Mouse (Mus musculus) hindbrain, postnatal 0 days (tissue): ENCODE measurements at regions not wholly inside any gene's neighbourhood (a gene's known extent, or its start where the extent isn't known, plus 50 kb on each side); places are given as distances from the start of the nearest gene placed in this dataset.

Source experiments
- ATAC-seq: fragments of 200-750 bp; cut with Nextera tagmentation; 2 replicates; pipeline ENCODE4 v1.8.0; 2017; ENCODE audit warnings: mild to moderate bottlenecking, moderate TSS enrichment, moderate library complexity
- DNase-seq: peaks from one replicate; pipeline ENCODE4 v3.0.0-alpha.2; 2015; ENCODE audit warnings: low spot score
- H3K27ac ChIP-seq: fragments of 300-500 bp; sonication (generic); 2 replicates; pipeline ENCODE4 v1.5.1; 2014; ENCODE audit warnings: mild to moderate bottlenecking
- H3K27me3 ChIP-seq: fragments of 300-500 bp; sonication (generic); 2 replicates; pipeline ENCODE4 v1.6.1; 2014; ENCODE audit warnings: low read length, mixed read lengths; ENCODE audit not compliant: insufficient read depth
- H3K36me3 ChIP-seq: fragments of 300-500 bp; sonication (generic); 2 replicates; pipeline ENCODE4 v1.6.1; 2014; ENCODE audit warnings: low read length, mixed read lengths; ENCODE audit not compliant: insufficient read depth
- H3K4me1 ChIP-seq: fragments of 300-500 bp; sonication (generic); 2 replicates; pipeline ENCODE4 v1.6.1; 2014; ENCODE audit warnings: antibody characterized with exemption, low read length, mixed read lengths; ENCODE audit not compliant: insufficient read depth
- H3K4me2 ChIP-seq: fragments of 300-500 bp; sonication (generic); 2 replicates; pipeline ENCODE4 v1.6.1; 2014; ENCODE audit warnings: low read depth, mild to moderate bottlenecking, low read length, moderate library complexity, mixed read lengths
- H3K4me3 ChIP-seq: fragments of 300-500 bp; sonication (generic); 2 replicates; pipeline ENCODE4 v1.5.1; 2014; ENCODE audit warnings: low read length
- H3K9ac ChIP-seq: fragments of 300-500 bp; sonication (generic); replicated peaks from 2 replicates; pipeline ENCODE4 v1.6.1; 2014; ENCODE audit warnings: mild to moderate bottlenecking, low read length, moderate library complexity, mixed read lengths
- H3K9me3 ChIP-seq: fragments of 300-500 bp; sonication (generic); 2 replicates; pipeline ENCODE4 v1.6.1; 2016; ENCODE audit warnings: low read length, mixed read lengths
- CTCF ChIP-seq: IDR thresholded peaks from 2 replicates; pipeline ENCODE4 v1.5.1; 2016; ENCODE audit warnings: antibody characterized with exemption, control low read depth, low read depth
- WGBS: fragments of 180-500 bp; shearing (Covaris S2); extraction: QIAGEN DNeasy Blood & Tissue Kit; methylation state at CpG from one replicate; pipeline ENCODE4 v1.1.7; 2014; 5-methylcytosine and 5-hydroxymethylcytosine counted together

DNA sequence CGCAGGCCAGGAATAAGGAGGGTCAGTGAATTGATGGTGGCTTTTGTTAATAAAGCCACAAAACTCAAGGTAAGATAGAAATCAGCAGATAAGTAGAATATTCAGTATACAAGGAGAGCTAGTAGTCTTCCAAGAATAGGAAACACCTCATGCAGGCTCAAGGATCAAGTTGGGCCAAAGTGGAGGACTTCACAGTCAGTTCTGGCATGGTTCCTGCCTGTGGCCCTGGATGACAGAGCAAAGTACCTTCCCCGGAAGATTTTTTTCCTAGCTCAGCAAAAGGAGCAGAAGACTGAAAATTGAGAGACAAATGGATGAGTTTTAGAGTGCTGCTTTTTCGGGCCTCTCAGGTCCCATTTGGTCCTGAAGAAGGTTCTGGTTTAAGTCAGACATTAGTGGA lies 420.9 kb upstream of the Htr2a start:
- Histone ChIP-seq H3K9ac (no peak overlapping the region), H3K4me2 (no peak overlapping the region), H3K36me3 (no peaks in the 10 kb centered on the region), H3K9me3 (no peaks in the 10 kb centered on the region), H3K27ac (no peak overlapping the region), H3K4me1 (no peaks in the 10 kb centered on the region), H3K27me3 (no peaks in the 10 kb centered on the region), H3K4me3 (no peak overlapping the region)
- TF ChIP-seq CTCF: no peak
- ATAC-seq: no peak
- no peak for DNase-seq
- 89% methylated on average over 3 of the region's 3 CpGs for WGBS

DNA sequence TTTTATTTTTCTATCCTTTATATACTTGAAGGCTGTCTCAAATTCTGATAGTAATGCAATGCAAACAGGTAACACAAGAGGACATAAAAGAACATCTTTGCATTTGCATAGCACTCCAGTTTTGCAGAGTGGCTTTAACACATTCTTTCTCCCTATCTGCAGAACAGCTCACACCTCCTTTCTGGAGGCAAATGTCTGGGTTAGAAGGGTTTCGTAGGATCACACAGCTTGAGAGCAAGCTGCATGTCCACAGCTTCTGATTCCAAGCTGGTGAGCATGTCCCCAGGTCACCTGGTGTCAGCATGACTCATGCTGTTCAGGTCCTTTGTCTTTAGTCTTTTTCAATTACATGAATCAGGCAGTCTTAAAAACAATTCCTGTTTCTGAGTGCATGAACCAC lies 418.5 kb upstream of the Htr2a start:
- H3K4me3 ChIP-seq: no peak overlapping the region
- H3K4me2 ChIP-seq: no peak overlapping the region
- no peak for DNase-seq
- H3K9ac ChIP-seq: no peak overlapping the region
- no peaks in the 10 kb centered on the region for H3K27me3 ChIP-seq
- no peaks in the 10 kb centered on the region for H3K4me1 ChIP-seq
- WGBS: 55% methylated on average over 1 of the region's 1 CpGs
- no peak for TF ChIP-seq CTCF
- no peaks in the 10 kb centered on the region for H3K36me3 ChIP-seq
- no peak overlapping the region for H3K27ac ChIP-seq
- no peak for ATAC-seq
- H3K9me3 ChIP-seq: no peaks in the 10 kb centered on the region

DNA sequence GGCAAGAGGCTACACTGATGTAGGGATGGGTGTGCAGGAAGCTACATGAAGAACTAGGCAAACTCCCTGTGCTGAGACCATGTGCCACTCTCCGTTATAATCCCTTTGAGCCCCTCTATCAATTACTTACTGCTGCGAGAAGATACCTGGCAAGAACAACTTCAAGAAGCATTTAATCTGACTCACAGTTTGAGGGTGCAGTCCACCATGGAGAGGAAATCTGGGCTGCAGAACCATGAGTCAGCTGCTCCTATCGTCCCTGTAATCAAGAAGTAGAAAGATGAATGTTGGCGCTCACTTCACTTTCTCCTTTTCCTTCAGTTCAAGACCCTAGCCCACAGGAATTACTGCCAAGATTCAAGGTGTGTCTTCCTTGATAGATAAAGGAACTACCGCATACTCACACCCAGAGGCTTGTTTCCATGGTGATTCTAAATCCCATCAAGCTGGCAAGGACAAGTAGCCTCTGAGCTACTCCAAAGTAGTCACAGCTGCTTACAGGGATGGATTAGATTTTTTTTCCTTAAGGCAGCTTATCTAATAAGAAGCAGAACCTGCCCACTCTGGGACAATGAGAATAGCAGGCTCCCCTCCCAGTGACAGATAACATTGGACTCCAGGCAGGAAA lies 411.0 kb upstream of the Htr2a start:
- TF ChIP-seq CTCF: no peak
- no peak overlapping the region for H3K4me2 ChIP-seq
- no peaks in the 10 kb centered on the region for H3K27me3 ChIP-seq
- H3K27ac ChIP-seq: no peak overlapping the region
- DNase-seq (peak; percentile 25), ATAC-seq (no peak)
- no peaks in the 10 kb centered on the region for H3K9me3 ChIP-seq
- 64% methylated on average over 5 of the region's 5 CpGs for WGBS
- H3K4me3 ChIP-seq: no peak overlapping the region
- H3K36me3 ChIP-seq: no peaks in the 10 kb centered on the region
- no peaks in the 10 kb centered on the region for H3K4me1 ChIP-seq
- no peak overlapping the region for H3K9ac ChIP-seq

GRCm38 (mm10) chr14:74240212-74240611 lies 400.4 kb upstream of the Htr2a start:
- Histone ChIP-seq H3K4me3 (no peak overlapping the region), H3K27ac (no peak overlapping the region), H3K9me3 (no peaks in the 10 kb centered on the region), H3K27me3 (no peaks in the 10 kb centered on the region), H3K9ac (no peak overlapping the region), H3K36me3 (no peaks in the 10 kb centered on the region), H3K4me2 (no peak overlapping the region), H3K4me1 (no peaks in the 10 kb centered on the region)
- no peak for TF ChIP-seq CTCF
- DNase-seq (no peak), ATAC-seq (no peak)
- 78% methylated on average over 2 of the region's 2 CpGs for WGBS

DNA sequence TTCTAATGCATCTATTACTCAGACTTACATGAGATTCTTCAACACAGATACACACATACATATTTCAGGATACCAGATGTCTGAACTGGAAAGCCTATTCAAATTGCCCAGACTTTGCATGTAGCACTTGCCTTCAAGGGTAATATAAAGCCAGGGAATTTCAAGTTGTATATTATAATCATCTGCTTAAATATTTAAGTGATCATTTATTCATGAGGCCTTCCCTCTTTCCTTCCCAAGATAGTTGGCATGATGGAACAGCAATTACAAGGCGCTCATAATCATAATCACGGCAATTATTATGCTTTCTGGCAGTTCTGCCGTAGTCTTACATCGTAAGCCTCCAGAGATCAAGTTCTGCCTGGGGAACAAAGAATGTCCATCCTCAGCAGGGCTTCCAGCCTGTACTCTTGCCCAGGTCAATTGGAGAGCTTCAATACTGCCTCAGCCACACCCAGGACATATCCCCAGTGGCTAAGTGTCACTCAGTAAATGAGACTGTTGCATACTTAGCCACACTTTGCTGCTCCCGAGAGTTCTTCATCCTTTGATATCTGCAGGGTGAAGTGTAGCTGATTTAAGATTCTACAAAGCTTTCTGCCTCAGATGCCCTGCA lies 391.3 kb upstream of the Htr2a start:
- ATAC-seq (no peak), DNase-seq (no peak)
- H3K4me1 ChIP-seq: no peaks in the 10 kb centered on the region
- no peaks in the 10 kb centered on the region for H3K27me3 ChIP-seq
- no peaks in the 10 kb centered on the region for H3K36me3 ChIP-seq
- H3K4me2 ChIP-seq: no peak overlapping the region
- 61% methylated on average over 5 of the region's 5 CpGs for WGBS
- no peak for TF ChIP-seq CTCF
- no peak overlapping the region for H3K4me3 ChIP-seq
- no peak overlapping the region for H3K27ac ChIP-seq
- H3K9me3 ChIP-seq: no peaks in the 10 kb centered on the region
- no peak overlapping the region for H3K9ac ChIP-seq

- ATAC-seq: no peak
- 73% methylated on average over 2 of the region's 2 CpGs for WGBS
- TF ChIP-seq CTCF: no peak
These were observed 390.6 kb upstream of the Htr2a start for GRCm38 (mm10) chr14:74250021-74250420.

More at GRCm38 (mm10) chr14:74250021-74250420, 390.6 kb upstream of the Htr2a start:
- no peak for DNase-seq
- Histone ChIP-seq H3K9me3 (no peaks in the 10 kb centered on the region), H3K27ac (no peak overlapping the region), H3K4me1 (no peaks in the 10 kb centered on the region), H3K9ac (no peak overlapping the region), H3K4me3 (no peak overlapping the region), H3K36me3 (no peaks in the 10 kb centered on the region), H3K27me3 (no peaks in the 10 kb centered on the region), H3K4me2 (no peak overlapping the region)
